Mouse (Mus musculus) thymus, postnatal 10 days (tissue): ENCODE measurements around the gene Tbrg1.

ENCODE experiments used
- DNase-seq, 2 experiments: peaks; one replicate each; pipeline ENCODE4 v3.0.0; 2021; ENCODE audit warnings: low spot score in 2 of 2

Gene Tbrg1

GRCm38 (mm10) chr9:37656931-37657481, at the start of gene Tbrg1:
Gene Tbrg1 (minus strand): TSS chr9:37657312.
- DNase-seq: peak; percentile 35 to 41

GRCm38 (mm10) chr9:37689970-37690686, 33.0 kb upstream of the Tbrg1 start:
- DNase-seq: no peak

GRCm38 (mm10) chr9:37687941-37688303, 30.8 kb upstream of the Tbrg1 start:
- DNase-seq: no peak

GRCm38 (mm10) chr9:37687288-37687940, 30.3 kb upstream of the Tbrg1 start:
- DNase-seq: no peak

- no peak for DNase-seq
Observed at GRCm38 (mm10) chr9:37681123-37681522, 24.0 kb upstream of the Tbrg1 start.

GRCm38 (mm10) chr9:37675287-37675686, 18.2 kb upstream of the Tbrg1 start:
- DNase-seq: no peak

GRCm38 (mm10) chr9:37670261-37670660, 13.1 kb upstream of the Tbrg1 start:
- DNase-seq: no peak

- DNase-seq: no peak
Observed at GRCm38 (mm10) chr9:37669678-37670077, 12.6 kb upstream of the Tbrg1 start.

GRCm38 (mm10) chr9:37669115-37669514, 12.0 kb upstream of the Tbrg1 start, which contains the start of gene Panx3:
Gene Panx3 (minus strand): TSS chr9:37669235.
- DNase-seq: no peak

- no peak for DNase-seq
Observed at GRCm38 (mm10) chr9:37666045-37666444, 8.9 kb upstream of the Tbrg1 start.

GRCm38 (mm10) chr9:37664604-37665003, 7.5 kb upstream of the Tbrg1 start:
- DNase-seq: no peak

GRCm38 (mm10) chr9:37663210-37663609, 6.1 kb upstream of the Tbrg1 start:
- no peak for DNase-seq

GRCm38 (mm10) chr9:37659413-37659812, 2.3 kb upstream of the Tbrg1 start:
- DNase-seq: no peak

- DNase-seq: peak; percentile 11 to 22
Observed at GRCm38 (mm10) chr9:37656439-37656881, 652 bp downstream of the Tbrg1 start.

GRCm38 (mm10) chr9:37655961-37656360, 1.2 kb downstream of the Tbrg1 start:
- DNase-seq: no peak

- DNase-seq: no peak
Observed at GRCm38 (mm10) chr9:37653836-37654235, 3.3 kb downstream of the Tbrg1 start.

- no peak for DNase-seq
Observed at GRCm38 (mm10) chr9:37650639-37651038, 6.5 kb downstream of the Tbrg1 start.

- no peak for DNase-seq
Observed at GRCm38 (mm10) chr9:37646246-37646645, 10.9 kb downstream of the Tbrg1 start.

GRCm38 (mm10) chr9:37638721-37639120, 18.4 kb downstream of the Tbrg1 start:
- DNase-seq: no peak

- DNase-seq: no peak
Observed at GRCm38 (mm10) chr9:37636800-37637542, 20.1 kb downstream of the Tbrg1 start.

- DNase-seq: peak in 1 of 2 experiments; percentile 28
Observed at GRCm38 (mm10) chr9:37636335-37636734, 20.8 kb downstream of the Tbrg1 start.

- DNase-seq: no peak
Observed at GRCm38 (mm10) chr9:37634269-37634668, 22.8 kb downstream of the Tbrg1 start.
